Mouse (Mus musculus): ENCODE data around the gene Trim71. TPM values are rescaled to one million over a fixed set of nuclear protein-coding genes. Genes with fewer than 3 reads are reported as not detected.

Gene Trim71
- polyA plus RNA-seq, 1 experiment from 2014 or later: 7.8 TPM

GRCm38 (mm10) chr9:114550033-114550432 lies 14.1 kb downstream of the Trim71 start:
- H3K4me3 ChIP-seq: 0 out of 2 replicates have a peak overlapping the region, but pooled peaks have one; percentile 0
- no peaks in the 10 kb centered on the region for H3K9me3 ChIP-seq
- peaks cover 72% of the 10 kb centered on the region for H3K4me1 ChIP-seq
- H3K36me3 ChIP-seq (replicated peaks): peaks cover 31% of the 10 kb centered on the region
- peak overlapping the region; percentile 63 for H3K27ac ChIP-seq (replicated peaks)
- DNase-seq (ENCODE audit: low spot score): no peak
- WGBS: 18% methylated on average over 6 of the region's 6 CpGs
- H3K27me3 ChIP-seq (replicated peaks; ENCODE audit: low read depth, poor library complexity, severe bottlenecking): no peaks in the 10 kb centered on the region

- Histone ChIP-seq H3K27me3 (replicated peaks; ENCODE audit: low read depth, poor library complexity, severe bottlenecking) (no peaks in the 10 kb centered on the region), H3K9me3 (no peaks in the 10 kb centered on the region), H3K27ac (replicated peaks) (peak overlapping the region; percentile 81), H3K4me1 (peaks cover 72% of the 10 kb centered on the region), H3K36me3 (replicated peaks) (peaks cover 28% of the 10 kb centered on the region), H3K4me3 (peak overlapping the region; percentile 37; the same call in 1 of the 2 replicates)
- 11% methylated on average over 5 of the region's 5 CpGs for WGBS
- DNase-seq (ENCODE audit: low spot score): peak; percentile 58
Observed at GRCm38 (mm10) chr9:114549117-114549516, 15.1 kb downstream of the Trim71 start.

- H3K4me3 ChIP-seq: peak overlapping the region; percentile 37
- 18% methylated on average over 4 of the region's 4 CpGs for WGBS
Observed at GRCm38 (mm10) chr9:114548496-114548895, 15.7 kb downstream of the Trim71 start.

GRCm38 (mm10) chr9:114547643-114548077 lies 16.5 kb downstream of the Trim71 start:
- no peaks in the 10 kb centered on the region for H3K27me3 ChIP-seq (replicated peaks; ENCODE audit: low read depth, poor library complexity, severe bottlenecking)
- H3K36me3 ChIP-seq (replicated peaks): peaks cover 18% of the 10 kb centered on the region
- peaks cover 82% of the 10 kb centered on the region for H3K4me1 ChIP-seq
- peak overlapping the region; percentile 81 for H3K27ac ChIP-seq (replicated peaks)
- WGBS: 23% methylated on average over 6 of the region's 6 CpGs
- H3K4me3 ChIP-seq: 0 out of 2 replicates have a peak overlapping the region, but pooled peaks have one; percentile 37
- H3K9me3 ChIP-seq: no peaks in the 10 kb centered on the region
- no peak for DNase-seq (ENCODE audit: low spot score)

More at GRCm38 (mm10) chr9:114548496-114548895, 15.7 kb downstream of the Trim71 start:
- peak overlapping the region; percentile 81 for H3K27ac ChIP-seq (replicated peaks)
- DNase-seq (ENCODE audit: low spot score): peak; percentile 34
- H3K36me3 ChIP-seq (replicated peaks): peaks cover 24% of the 10 kb centered on the region
- no peaks in the 10 kb centered on the region for H3K9me3 ChIP-seq
- peaks cover 78% of the 10 kb centered on the region for H3K4me1 ChIP-seq
- no peaks in the 10 kb centered on the region for H3K27me3 ChIP-seq (replicated peaks; ENCODE audit: low read depth, poor library complexity, severe bottlenecking)

GRCm38 (mm10) chr9:114546765-114547164 lies 17.4 kb downstream of the Trim71 start:
- WGBS: 52% methylated on average over 12 of the region's 12 CpGs
- no peak for DNase-seq (ENCODE audit: low spot score)
- peak overlapping the region; percentile 81; the same call in 1 of the 2 replicates for H3K27ac ChIP-seq (replicated peaks)
- H3K36me3 ChIP-seq (replicated peaks): peaks cover 9% of the 10 kb centered on the region; the same call in 1 of the 2 replicates
- peaks cover 90% of the 10 kb centered on the region for H3K4me1 ChIP-seq
- H3K9me3 ChIP-seq: no peaks in the 10 kb centered on the region
- no peak overlapping the region for H3K4me3 ChIP-seq
- no peaks in the 10 kb centered on the region for H3K27me3 ChIP-seq (replicated peaks; ENCODE audit: low read depth, poor library complexity, severe bottlenecking)

- DNase-seq (ENCODE audit: low spot score): peak; percentile 49
- no peak overlapping the region for H3K4me3 ChIP-seq
- 41% methylated on average over 9 of the region's 9 CpGs for WGBS
- no peaks in the 10 kb centered on the region for H3K9me3 ChIP-seq
- H3K27me3 ChIP-seq (replicated peaks; ENCODE audit: low read depth, poor library complexity, severe bottlenecking): no peaks in the 10 kb centered on the region
- H3K36me3 ChIP-seq (replicated peaks): peaks cover 9% of the 10 kb centered on the region; the same call in 1 of the 2 replicates
- peak overlapping the region; percentile 70 for H3K27ac ChIP-seq (replicated peaks)
- H3K4me1 ChIP-seq: peaks cover 90% of the 10 kb centered on the region
Observed at GRCm38 (mm10) chr9:114544754-114545393, 19.3 kb downstream of the Trim71 start.

GRCm38 (mm10) chr9:114543882-114544753 lies 20.1 kb downstream of the Trim71 start:
- H3K36me3 ChIP-seq (replicated peaks): peaks cover 9% of the 10 kb centered on the region; the same call in 1 of the 2 replicates

GRCm38 (mm10) chr9:114541279-114541741 lies 22.9 kb downstream of the Trim71 start:
- H3K36me3 ChIP-seq (replicated peaks): peaks cover 9% of the 10 kb centered on the region; the same call in 1 of the 2 replicates
- H3K9me3 ChIP-seq: no peaks in the 10 kb centered on the region
- no peaks in the 10 kb centered on the region for H3K27me3 ChIP-seq (replicated peaks; ENCODE audit: low read depth, poor library complexity, severe bottlenecking)
- H3K4me3 ChIP-seq: no peak overlapping the region
- peak; percentile 49 for DNase-seq (ENCODE audit: low spot score)
- H3K27ac ChIP-seq (replicated peaks): peak overlapping the region; percentile 66
- whole genome bisulfite sequencing: 18% methylated on average over 1 of the region's 1 CpGs
- H3K4me1 ChIP-seq: peaks cover 86% of the 10 kb centered on the region

More at GRCm38 (mm10) chr9:114543882-114544753, 20.1 kb downstream of the Trim71 start:
- H3K27me3 ChIP-seq (replicated peaks; ENCODE audit: low read depth, poor library complexity, severe bottlenecking): no peaks in the 10 kb centered on the region
- no peak for DNase-seq (ENCODE audit: low spot score)
- H3K4me3 ChIP-seq: no peak overlapping the region
- peaks cover 86% of the 10 kb centered on the region for H3K4me1 ChIP-seq
- WGBS: 73% methylated on average over 17 of the region's 17 CpGs
- no peaks in the 10 kb centered on the region for H3K9me3 ChIP-seq
- H3K27ac ChIP-seq (replicated peaks): peak overlapping the region; percentile 54

- no peaks in the 10 kb centered on the region for H3K9me3 ChIP-seq
- WGBS: 73% methylated on average over 7 of the region's 7 CpGs
- no peak overlapping the region for H3K4me3 ChIP-seq
- peaks cover 86% of the 10 kb centered on the region for H3K4me1 ChIP-seq
- DNase-seq (ENCODE audit: low spot score): no peak
- peaks cover 9% of the 10 kb centered on the region; the same call in 1 of the 2 replicates for H3K36me3 ChIP-seq (replicated peaks)
- no peaks in the 10 kb centered on the region for H3K27me3 ChIP-seq (replicated peaks; ENCODE audit: low read depth, poor library complexity, severe bottlenecking)
- peak overlapping the region; percentile 61 for H3K27ac ChIP-seq (replicated peaks)
Observed at GRCm38 (mm10) chr9:114538996-114539563, 25.1 kb downstream of the Trim71 start.

GRCm38 (mm10) chr9:114536628-114537027 lies 27.5 kb downstream of the Trim71 start:
- Histone ChIP-seq H3K4me3 (peak overlapping the region; percentile 23), H3K4me1 (peaks cover 87% of the 10 kb centered on the region), H3K27ac (replicated peaks) (peak overlapping the region; percentile 86), H3K27me3 (replicated peaks; ENCODE audit: low read depth, poor library complexity, severe bottlenecking) (no peaks in the 10 kb centered on the region), H3K36me3 (replicated peaks) (peaks cover 9% of the 10 kb centered on the region; the same call in 1 of the 2 replicates), H3K9me3 (no peaks in the 10 kb centered on the region)
- 14% methylated on average over 2 of the region's 2 CpGs for WGBS
- peak; percentile 80 for DNase-seq (ENCODE audit: low spot score)

- Histone ChIP-seq H3K4me3 (no peak overlapping the region), H3K9me3 (no peaks in the 10 kb centered on the region), H3K27ac (replicated peaks) (peak overlapping the region; percentile 54), H3K4me1 (peaks cover 91% of the 10 kb centered on the region), H3K27me3 (replicated peaks; ENCODE audit: low read depth, poor library complexity, severe bottlenecking) (no peaks in the 10 kb centered on the region), H3K36me3 (replicated peaks) (no peaks in the 10 kb centered on the region)
- WGBS: 81% methylated on average over 9 of the region's 9 CpGs
- no peak for DNase-seq (ENCODE audit: low spot score)
Observed at GRCm38 (mm10) chr9:114534747-114535517, 29.2 kb downstream of the Trim71 start.

Measured in embryonic facial prominence, embryonic 10.5 days (tissue).